Mouse (Mus musculus) megakaryocyte progenitor cell, adult 5-6 weeks (primary cell): ENCODE results near the gene Hmgcll1. TPM values are rescaled to one million over a fixed set of nuclear protein-coding genes. Genes with fewer than 3 reads are reported as not detected.

Source experiments
- total RNA-seq, 2 experiments: library from RNA; stranded (forward) in 1 of 2; stranded (reverse) in 1 of 2; fragments of 157-497, 149-512 nt in 1 of 2; fragments of 200-1000 nt in 1 of 2; gene quantifications; 2 replicates each; pipeline versions ENCODE4 v1.2.3 to v1.2.4; 2015 to 2017

Gene Hmgcll1
- total RNA-seq, 2 experiments from 2014 or later, result 1.5 TPM; not detected in 1

Other genes starting within 250 kb of the Hmgcll1 start
- gene Bmp5, start 239.5 kb upstream of the Hmgcll1 start, total RNA-seq (2015), result not detected in 2 replicates
- gene Bmp5, start 239.5 kb upstream of the Hmgcll1 start, total RNA-seq (2017), result not detected in 2 replicates
- not detected in 2 replicates for gene Gfral, start 198.8 kb downstream of the Hmgcll1 start, total RNA-seq (2015)
- not detected in 2 replicates for gene Gfral, start 198.8 kb downstream of the Hmgcll1 start, total RNA-seq (2017)